Mouse (Mus musculus) liver, adult (tissue): ENCODE measurements around the gene Kpna1.
"Not testable (repeated sequence)": the region's sequence is repeated elsewhere in the genome, so short reads cannot be mapped to it uniquely, and the experiment has no call there.

Source experiments
- GATA4 ChIP-seq: IDR thresholded peaks from 2 replicates; pipeline ENCODE4 v1.6.1; 2014; ENCODE audit warnings: mild to moderate bottlenecking, low read length; ENCODE audit not compliant: insufficient replicate concordance

Gene Kpna1

GRCm38 (mm10) chr16:35978450-35978849 lies at the start of gene Kpna1:
TSS of gene Kpna1 (plus strand) at chr16:35978750.
- TF ChIP-seq GATA4 = not testable (repeated sequence)

GRCm38 (mm10) chr16:35932179-35933055 lies 46.1 kb upstream of the Kpna1 start:
- no peak for TF ChIP-seq GATA4

- no peak for TF ChIP-seq GATA4
These were observed 45.4 kb upstream of the Kpna1 start for GRCm38 (mm10) chr16:35933181-35933580.

GRCm38 (mm10) chr16:35938211-35939151 lies 40.1 kb upstream of the Kpna1 start, which contains the start of the genes Parp9 and Dtx3l:
TSS of gene Parp9 (plus strand) at chr16:35938470.
TSS of gene Dtx3l (minus strand) at chr16:35939151.
- no peak for TF ChIP-seq GATA4

GRCm38 (mm10) chr16:35939261-35939660 lies 39.3 kb upstream of the Kpna1 start:
- TF ChIP-seq GATA4 = no peak

GRCm38 (mm10) chr16:35939690-35940089 lies 38.9 kb upstream of the Kpna1 start:
- no peak for TF ChIP-seq GATA4

- TF ChIP-seq GATA4 = no peak
These were observed 37.2 kb upstream of the Kpna1 start for GRCm38 (mm10) chr16:35941382-35941781.

GRCm38 (mm10) chr16:35949264-35949663 lies 29.3 kb upstream of the Kpna1 start:
- TF ChIP-seq GATA4 = no peak

- TF ChIP-seq GATA4 = no peak
These were observed 27.3 kb upstream of the Kpna1 start for GRCm38 (mm10) chr16:35951216-35951615.

GRCm38 (mm10) chr16:35952628-35953130 lies 25.9 kb upstream of the Kpna1 start:
- no peak for TF ChIP-seq GATA4

GRCm38 (mm10) chr16:35966411-35967115 lies 12.0 kb upstream of the Kpna1 start:
- no peak for TF ChIP-seq GATA4

GRCm38 (mm10) chr16:35967319-35967718 lies 11.2 kb upstream of the Kpna1 start:
- no peak for TF ChIP-seq GATA4

GRCm38 (mm10) chr16:35968149-35968548 lies 10.4 kb upstream of the Kpna1 start:
- no peak for TF ChIP-seq GATA4

GRCm38 (mm10) chr16:35974021-35974420 lies 4.5 kb upstream of the Kpna1 start:
- TF ChIP-seq GATA4 = no peak

- no peak for TF ChIP-seq GATA4
These were observed 2.8 kb downstream of the Kpna1 start for GRCm38 (mm10) chr16:35981363-35981821.
